Mouse (Mus musculus) large intestine, adult 2 months (tissue): ENCODE measurements around the gene Oaf. TPM values are rescaled to one million over a fixed set of nuclear protein-coding genes. Genes with fewer than 3 reads are reported as not detected.

Experiments used
- polyA plus RNA-seq: library from polyadenylated mRNA; depleted of rRNA; stranded (reverse); fragments of >200 nt; gene quantifications from 2 replicates; pipeline ENCODE4 v1.2.3, GENCODE M21; 2012; rRNA removed

Oaf gene
- polyA plus RNA-seq, 1 experiment = 42.6 TPM

Other genes starting within 250 kb of the Oaf start
- gene Arhgef12, start 132.7 kb downstream of the Oaf start, polyA plus RNA-seq = 7.8 and 11.5 TPM in 2 replicates
- gene Tmem136, start 123.3 kb downstream of the Oaf start, polyA plus RNA-seq = 0.60 and 0.97 TPM in 2 replicates
- 1.0 and 1.3 TPM in 2 replicates for gene Pou2f3, start 29.5 kb downstream of the Oaf start, polyA plus RNA-seq
- 0.23 and 0.26 TPM in 2 replicates for gene Trim29, start 70.9 kb upstream of the Oaf start, polyA plus RNA-seq